Mouse (Mus musculus) intestine, embryonic 16.5 days (tissue): ENCODE results near the gene Aff3. TPM values are rescaled to one million over a fixed set of nuclear protein-coding genes. Genes with fewer than 3 reads are reported as not detected.

Source experiments
- ATAC-seq: fragments of 200-750 bp; cut with Nextera tagmentation; 2 replicates; pipeline ENCODE4 v1.8.0; 2017; ENCODE audit warnings: moderate TSS enrichment, moderate library complexity
- H3K27ac ChIP-seq: fragments of 300-500 bp; sonication (generic); 2 replicates; pipeline ENCODE4 v1.5.1; 2014; ENCODE audit warnings: mild to moderate bottlenecking, low read length
- H3K27me3 ChIP-seq: fragments of 300-500 bp; sonication (generic); replicated peaks from 2 replicates; pipeline ENCODE4 v1.6.1; 2014; ENCODE audit warnings: low read length, control low read depth, mixed read lengths; ENCODE audit not compliant: control insufficient read depth, insufficient read depth
- H3K36me3 ChIP-seq: fragments of 300-500 bp; sonication (generic); 2 replicates; pipeline ENCODE4 v1.6.1; 2014; ENCODE audit warnings: low read length, control low read depth; ENCODE audit not compliant: control insufficient read depth, insufficient read depth
- H3K4me1 ChIP-seq: fragments of 300-500 bp; sonication (generic); 2 replicates; pipeline ENCODE4 v1.6.1; 2014; ENCODE audit warnings: low read length, control low read depth, mixed read lengths; ENCODE audit not compliant: control insufficient read depth, insufficient read depth
- H3K4me2 ChIP-seq: fragments of 300-500 bp; sonication (generic); 2 replicates; pipeline ENCODE4 v1.6.1; 2014; ENCODE audit warnings: low read depth, low read length, control low read depth
- H3K4me3 ChIP-seq: fragments of 300-500 bp; sonication (generic); 2 replicates; pipeline ENCODE4 v1.5.1; 2014; ENCODE audit warnings: mild to moderate bottlenecking, low read length
- H3K9ac ChIP-seq: fragments of 300-500 bp; sonication (generic); 2 replicates; pipeline ENCODE4 v1.6.1; 2014; ENCODE audit warnings: low read depth, low read length
- H3K9me3 ChIP-seq: fragments of 300-500 bp; sonication (generic); 2 replicates; pipeline ENCODE4 v1.6.1; 2016; ENCODE audit warnings: low read length, control low read depth; ENCODE audit not compliant: control insufficient read depth
- WGBS: fragments of 180-500 bp; shearing (Covaris S2); extraction: QIAGEN DNeasy Blood & Tissue Kit; methylation state at CpG from one replicate; pipeline ENCODE4 v1.1.7; 2014; 5-methylcytosine and 5-hydroxymethylcytosine counted together
- polyA plus RNA-seq: library from polyadenylated mRNA; unstranded; fragments of >200 nt; fragmentation: Nextera tagmentation; extraction: Ambion mirVana; gene quantifications from 2 replicates; pipeline ENCODE4 v1.2.1, GENCODE M21; 2015

Gene Aff3
- polyA plus RNA-seq, 1 experiment from 2014 or later, result 2.1 TPM

GRCm38 (mm10) chr1:38217912-38218795 is 446.6 kb downstream of the Aff3 start:
- H3K4me2 ChIP-seq, result peak overlapping the region; percentile 41
- no peak overlapping the region for H3K27ac ChIP-seq
- peak overlapping the region; percentile 58; the same call in 1 of the 2 replicates for H3K9ac ChIP-seq

GRCm38 (mm10) chr1:38217098-38217497 is 447.7 kb downstream of the Aff3 start:
- no peak for ATAC-seq
- 85% methylated on average over 5 of the region's 5 CpGs for WGBS
- no peaks in the 10 kb centered on the region for H3K9me3 ChIP-seq

More at GRCm38 (mm10) chr1:38217912-38218795, 446.6 kb downstream of the Aff3 start:
- WGBS, result 51% methylated on average over 31 of the region's 31 CpGs
- ATAC-seq, result peak; percentile 60; the same call in 1 of the 2 replicates
- Histone ChIP-seq H3K36me3 (no peaks in the 10 kb centered on the region), H3K4me1 (peaks cover 4% of the 10 kb centered on the region; the same call in 1 of the 2 replicates), H3K27me3 (no peaks in the 10 kb centered on the region), H3K4me3 (0 out of 2 replicates have a peak overlapping the region, but pooled peaks have one; percentile 10), H3K9me3 (no peaks in the 10 kb centered on the region)

GRCm38 (mm10) chr1:38213377-38213776 is 451.4 kb downstream of the Aff3 start:
- Histone ChIP-seq H3K27ac (no peak overlapping the region), H3K4me3 (no peak overlapping the region), H3K4me2 (no peak overlapping the region), H3K9ac (no peak overlapping the region), H3K9me3 (no peaks in the 10 kb centered on the region), H3K36me3 (no peaks in the 10 kb centered on the region), H3K27me3 (0 out of 2 replicates have a peak, but pooled peaks cover 2% of the 10 kb centered on the region), H3K4me1 (peaks cover 4% of the 10 kb centered on the region; the same call in 1 of the 2 replicates)
- 41% methylated on average over 3 of the region's 3 CpGs for WGBS
- no peak for ATAC-seq

More at GRCm38 (mm10) chr1:38217098-38217497, 447.7 kb downstream of the Aff3 start:
- H3K36me3 ChIP-seq, result no peaks in the 10 kb centered on the region
- no peak overlapping the region for H3K27ac ChIP-seq
- no peak overlapping the region for H3K9ac ChIP-seq
- peaks cover 4% of the 10 kb centered on the region; the same call in 1 of the 2 replicates for H3K4me1 ChIP-seq
- no peak overlapping the region for H3K4me2 ChIP-seq
- H3K27me3 ChIP-seq, result no peaks in the 10 kb centered on the region
- no peak overlapping the region for H3K4me3 ChIP-seq

GRCm38 (mm10) chr1:38212386-38212785 is 452.4 kb downstream of the Aff3 start:
- H3K27me3 ChIP-seq, result 0 out of 2 replicates have a peak, but pooled peaks cover 2% of the 10 kb centered on the region
- H3K36me3 ChIP-seq, result no peaks in the 10 kb centered on the region
- no peak overlapping the region for H3K4me3 ChIP-seq
- no peak overlapping the region for H3K9ac ChIP-seq
- H3K4me1 ChIP-seq, result no peaks in the 10 kb centered on the region
- H3K4me2 ChIP-seq, result no peak overlapping the region
- H3K9me3 ChIP-seq, result no peaks in the 10 kb centered on the region
- H3K27ac ChIP-seq, result no peak overlapping the region
- no peak for ATAC-seq
- WGBS, result 62% methylated on average over 5 of the region's 5 CpGs

DNA sequence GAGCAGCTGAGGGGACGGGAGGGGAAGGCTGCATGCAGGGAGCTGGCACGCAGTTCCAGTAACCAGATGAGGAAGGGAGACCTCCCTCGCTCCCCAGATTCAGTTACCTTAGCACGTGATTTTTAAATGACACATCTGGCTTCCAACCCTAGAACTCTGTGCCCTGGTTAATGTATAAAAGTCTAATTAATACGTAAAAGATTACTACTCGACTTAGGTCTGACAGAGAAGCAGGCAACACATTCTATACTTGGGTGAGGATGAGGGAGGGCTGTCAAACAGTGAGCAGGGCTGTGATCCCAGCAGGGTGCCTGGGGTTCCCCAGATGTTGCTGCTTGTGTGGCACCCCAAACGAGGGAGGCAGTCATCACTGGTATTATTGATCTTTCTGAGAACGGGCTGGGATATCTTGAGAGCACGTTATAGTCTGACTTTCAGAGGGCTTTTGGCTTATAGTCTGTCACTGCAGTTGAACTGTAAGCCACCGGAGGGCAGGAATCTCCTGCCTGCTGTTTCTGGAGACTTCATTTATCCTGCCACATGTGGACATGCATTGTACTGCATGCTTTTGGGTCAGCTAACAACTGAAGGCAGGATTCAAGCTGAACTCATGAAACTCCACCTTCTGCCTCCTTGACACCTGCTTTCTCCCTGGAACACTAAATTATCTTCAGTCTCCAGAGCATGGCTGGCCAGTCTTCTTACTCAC is 462.1 kb downstream of the Aff3 start:
- H3K4me1 ChIP-seq, result peaks cover 6% of the 10 kb centered on the region; the same call in 1 of the 2 replicates
- ATAC-seq, result no peak
- H3K4me2 ChIP-seq, result no peak overlapping the region
- WGBS, result 75% methylated on average over 10 of the region's 10 CpGs
- no peaks in the 10 kb centered on the region for H3K36me3 ChIP-seq
- no peak overlapping the region for H3K4me3 ChIP-seq
- H3K27ac ChIP-seq, result no peak overlapping the region
- no peak overlapping the region for H3K9ac ChIP-seq
- H3K27me3 ChIP-seq, result no peaks in the 10 kb centered on the region
- H3K9me3 ChIP-seq, result no peaks in the 10 kb centered on the region

DNA sequence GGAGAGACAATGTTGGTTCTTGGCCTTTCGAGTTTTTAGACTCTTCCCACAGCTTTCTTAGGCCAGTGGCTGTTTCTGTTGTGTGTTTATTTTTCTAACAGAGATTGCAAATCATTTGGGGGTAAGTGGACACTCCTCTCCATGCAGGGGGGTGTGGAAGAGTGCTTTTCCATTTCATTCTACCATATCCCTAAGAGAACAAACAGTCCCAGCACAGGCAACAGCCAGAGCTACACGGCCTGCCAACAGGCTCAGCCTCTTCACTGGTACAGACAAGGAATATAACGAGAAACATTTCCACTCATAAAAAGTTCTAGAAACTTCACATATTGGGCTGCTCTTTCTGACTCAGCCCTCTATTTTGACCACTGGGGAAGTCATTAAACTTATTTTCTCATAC is 463.0 kb downstream of the Aff3 start:
- Histone ChIP-seq H3K4me1 (0 out of 2 replicates have a peak, but pooled peaks cover 2% of the 10 kb centered on the region), H3K27me3 (no peaks in the 10 kb centered on the region), H3K9ac (no peak overlapping the region), H3K4me3 (no peak overlapping the region), H3K4me2 (no peak overlapping the region), H3K9me3 (no peaks in the 10 kb centered on the region), H3K27ac (no peak overlapping the region), H3K36me3 (no peaks in the 10 kb centered on the region)
- ATAC-seq, result no peak
- 91% methylated on average over 3 of the region's 3 CpGs for WGBS

- Histone ChIP-seq H3K27me3 (no peaks in the 10 kb centered on the region), H3K4me3 (no peak overlapping the region), H3K27ac (no peak overlapping the region), H3K4me1 (0 out of 2 replicates have a peak, but pooled peaks cover 2% of the 10 kb centered on the region), H3K4me2 (no peak overlapping the region), H3K36me3 (no peaks in the 10 kb centered on the region), H3K9me3 (no peaks in the 10 kb centered on the region), H3K9ac (no peak overlapping the region)
- no peak for ATAC-seq
- 67% methylated on average over 17 of the region's 17 CpGs for WGBS
Measured at GRCm38 (mm10) chr1:38199669-38200635, 464.8 kb downstream of the Aff3 start.

- WGBS, result 71% methylated on average over 15 of the region's 15 CpGs
Measured at GRCm38 (mm10) chr1:38198393-38199029, 466.2 kb downstream of the Aff3 start.

More at GRCm38 (mm10) chr1:38198393-38199029, 466.2 kb downstream of the Aff3 start:
- no peaks in the 10 kb centered on the region for H3K36me3 ChIP-seq
- H3K9me3 ChIP-seq, result no peaks in the 10 kb centered on the region
- no peak for ATAC-seq
- H3K27ac ChIP-seq, result no peak overlapping the region
- no peak overlapping the region for H3K4me3 ChIP-seq
- no peaks in the 10 kb centered on the region for H3K27me3 ChIP-seq
- H3K4me1 ChIP-seq, result 0 out of 2 replicates have a peak, but pooled peaks cover 2% of the 10 kb centered on the region
- H3K4me2 ChIP-seq, result no peak overlapping the region
- H3K9ac ChIP-seq, result no peak overlapping the region
